Mouse (Mus musculus) urinary bladder, postnatal 36 days (tissue): ENCODE data around the gene Cd247.

Experiments used
- DNase-seq, 2 experiments: peaks; one replicate each; pipeline ENCODE4 v3.0.0; 2022; ENCODE audit warnings: low spot score in 2 of 2, mixed read lengths in 1 of 2

The Cd247 gene

DNA sequence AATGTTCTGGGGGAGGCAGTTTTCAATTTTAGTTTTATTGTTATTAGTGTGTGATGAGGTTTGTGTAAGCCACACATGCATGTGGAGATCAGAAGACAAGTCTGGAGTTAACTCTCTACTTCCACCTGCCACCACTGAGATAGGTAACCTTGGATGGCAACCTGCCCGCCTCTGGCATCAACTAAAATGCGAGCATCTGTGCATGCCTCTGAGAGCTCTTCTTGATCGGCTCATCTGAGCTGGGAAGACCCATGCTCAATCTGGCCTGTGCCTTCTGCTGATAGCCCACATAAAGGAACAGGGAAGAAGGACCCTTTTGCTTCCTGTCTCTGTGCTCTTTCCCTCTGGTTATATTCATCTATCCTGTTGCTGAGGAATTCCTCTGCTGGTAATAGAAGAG lies 121.0 kb downstream of the Cd247 start:
- DNase-seq = no peak

DNA sequence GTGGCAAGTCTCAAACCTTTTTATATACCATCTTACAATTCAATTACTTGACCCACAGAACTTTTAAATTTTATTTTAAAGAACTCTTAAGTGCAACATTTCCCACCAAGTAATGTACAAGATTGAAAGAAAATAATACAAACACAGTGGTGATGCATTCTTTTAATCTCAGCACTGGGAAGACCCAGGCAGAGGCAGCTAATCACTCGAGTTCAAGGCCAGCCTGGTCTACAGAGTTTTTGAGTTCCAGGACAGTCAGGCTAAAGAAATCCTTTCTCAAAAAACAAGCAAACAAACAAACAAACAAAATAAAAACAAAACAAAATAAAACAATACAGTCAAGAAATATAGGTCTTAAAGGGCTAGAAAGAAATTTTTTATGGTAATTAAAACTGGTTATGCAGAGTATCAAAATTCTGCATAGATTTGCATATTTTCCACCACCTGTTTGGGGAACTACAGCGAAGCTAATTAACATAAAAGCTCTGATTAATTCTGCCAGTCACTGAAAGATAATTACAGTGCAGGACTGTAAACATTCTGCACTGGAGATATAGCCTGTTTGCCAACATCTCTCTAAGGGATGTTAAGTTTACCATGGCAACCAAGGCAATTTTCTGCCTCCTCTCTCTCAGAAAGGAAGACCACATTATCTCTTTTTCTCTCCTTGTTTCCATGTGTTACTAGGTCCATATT lies 125.4 kb downstream of the Cd247 start:
- no peak for DNase-seq

DNA sequence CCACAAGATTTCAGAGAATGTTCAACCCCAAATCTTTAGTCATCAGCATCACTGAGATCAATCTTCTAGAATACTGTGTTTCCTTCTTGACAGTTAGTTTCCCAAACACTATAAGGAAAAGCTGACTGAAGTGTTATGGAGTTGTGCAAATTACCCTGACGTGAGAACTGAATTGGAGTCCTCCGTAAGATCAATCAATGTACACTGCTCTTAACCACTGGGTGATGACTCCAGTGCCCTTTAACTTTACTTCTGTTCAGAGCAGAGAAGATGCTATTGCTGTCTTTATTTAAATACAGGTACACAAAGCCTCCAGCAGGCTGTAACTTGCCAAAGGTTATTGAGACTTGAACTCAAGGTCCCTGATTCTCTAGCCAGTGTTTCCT lies 125.9 kb downstream of the Cd247 start:
- no peak for DNase-seq

DNA sequence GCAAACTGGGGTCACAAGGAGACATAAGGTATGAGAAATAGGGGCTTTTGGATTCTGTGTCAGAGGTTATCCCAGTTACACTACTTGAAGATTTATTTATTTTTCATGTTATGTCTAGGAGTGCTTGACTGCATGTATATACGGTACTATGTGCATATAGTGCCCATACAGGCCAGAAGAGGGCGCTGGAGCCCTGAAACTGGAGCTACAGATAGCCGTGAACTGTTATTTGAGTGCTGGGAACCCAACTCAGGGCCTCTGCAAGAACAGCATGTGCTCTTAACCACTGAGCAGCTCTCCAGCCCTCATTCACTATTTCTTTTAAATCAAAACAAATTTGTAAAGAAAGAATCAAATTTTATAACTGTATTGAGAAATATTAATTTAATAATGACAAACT lies 132.5 kb downstream of the Cd247 start:
- DNase-seq = no peak

DNA sequence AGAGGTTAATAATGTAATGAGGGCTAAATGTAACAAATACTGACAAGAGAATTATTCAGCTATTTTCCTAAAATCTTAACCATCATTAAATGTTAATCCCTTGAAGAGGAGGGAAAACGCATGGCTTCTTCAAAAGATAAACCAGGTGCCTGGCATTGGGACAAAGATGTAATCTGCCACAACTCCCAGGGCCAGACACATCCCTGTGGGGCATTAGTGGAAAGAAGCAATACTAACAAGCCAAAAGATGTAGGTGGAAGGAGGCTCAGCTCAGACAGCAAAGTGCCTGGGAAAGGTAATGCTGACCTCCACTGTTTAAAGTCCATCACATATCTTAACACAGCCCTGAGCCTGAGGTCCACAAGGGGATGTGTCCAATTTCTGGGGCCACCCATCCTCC lies 134.0 kb downstream of the Cd247 start:
- DNase-seq = no peak

DNA sequence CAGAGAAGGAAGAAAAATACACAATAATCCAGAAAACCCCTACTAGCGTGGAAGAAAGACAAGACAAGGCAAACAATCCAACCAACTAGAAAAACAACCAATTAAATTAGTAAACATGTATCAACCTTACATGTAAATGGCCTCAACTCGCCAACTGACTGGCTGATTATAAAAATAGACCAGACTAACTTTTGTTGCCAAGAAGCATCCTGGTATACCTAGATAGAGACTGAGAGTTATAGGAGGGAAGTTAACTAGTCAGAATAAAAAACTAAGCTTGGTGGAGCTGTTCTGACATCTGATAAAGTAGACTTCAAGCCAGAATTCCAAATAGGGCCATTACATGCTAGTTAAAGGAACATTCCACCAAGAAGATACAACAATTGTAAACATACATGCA lies 136.7 kb downstream of the Cd247 start:
- DNase-seq = no peak
